Mouse (Mus musculus) megakaryocyte, embryonic 14.5 days (primary cell): ENCODE results near the gene Magohb.

Source experiments
- FLI1 ChIP-seq: IDR thresholded peaks from 2 replicates; pipeline ENCODE4 v1.6.1; 2012; ENCODE audit warnings: low read length, inconsistent platforms, mixed read lengths
- GATA1 ChIP-seq: IDR thresholded peaks from 3 replicates; pipeline ENCODE4 v1.6.1; 2012; ENCODE audit warnings: mixed read lengths, low read length, inconsistent platforms, borderline replicate concordance

GRCm38 (mm10) chr6:131292991-131293788 is at the start of gene Magohb:
- TF ChIP-seq FLI1 (no peak), GATA1 (no peak)
